Mouse (Mus musculus) adrenal gland, adult (tissue): ENCODE data around the gene Vmn1r165.
"Not testable (repeated sequence)": the region's sequence is repeated elsewhere in the genome, so short reads cannot be mapped to it uniquely, and the experiment has no call there.

ENCODE experiments used
- DNase-seq, 2 experiments: peaks; one replicate each; pipeline ENCODE4 v3.0.0; 2022 to 2023; ENCODE audit warnings: low spot score in 1 of 2; ENCODE audit not compliant: inconsistent age in 2 of 2

Gene Vmn1r165

DNA sequence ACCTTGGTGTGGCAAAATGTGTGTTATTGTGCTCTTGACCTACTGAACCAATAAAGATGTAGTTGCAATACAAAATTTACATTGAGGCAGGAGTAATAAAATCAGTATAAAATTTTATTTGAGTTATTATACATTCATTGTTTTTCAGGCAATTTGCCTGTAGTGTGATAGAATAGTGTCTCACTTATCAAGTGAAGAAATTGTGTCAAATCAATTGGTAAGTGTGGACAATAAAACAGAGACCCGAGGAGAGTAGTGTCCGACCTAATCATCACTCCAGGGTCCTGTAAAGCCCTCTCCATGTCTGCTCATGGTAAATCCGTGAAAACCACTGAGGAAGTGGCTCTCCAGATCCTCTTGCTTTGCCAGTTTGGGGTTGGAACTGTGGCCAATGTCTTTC is at the start of gene Vmn1r165:
Vmn1r165 (plus strand) TSS at position 301 of the 400 bp plus-strand sequence.
- DNase-seq, result not testable (repeated sequence)

DNA sequence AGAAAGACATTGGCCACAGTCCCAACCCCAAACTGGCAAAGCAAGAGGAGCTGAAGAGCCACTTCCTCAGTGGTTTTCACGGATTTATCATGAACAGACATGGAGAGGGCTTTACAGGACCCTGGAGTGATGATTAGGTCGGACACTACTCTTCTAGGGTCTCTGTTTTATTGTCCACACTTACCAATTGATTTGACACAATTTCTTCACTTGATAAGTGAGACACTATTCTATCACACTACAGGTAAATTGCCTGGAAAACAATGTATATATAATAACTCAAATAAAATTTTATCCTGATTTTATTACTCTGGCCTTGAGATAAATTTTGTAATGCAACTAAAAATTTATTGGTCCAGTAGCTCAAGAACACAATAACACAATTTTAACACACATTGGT is 34.5 kb downstream of the Vmn1r165 start, which contains the start of gene Vmn1r166:
Vmn1r166 (minus strand) TSS at position 101 of the 400 bp plus-strand sequence.
- not testable (repeated sequence) for DNase-seq
